Mouse (Mus musculus): ENCODE data around the gene Hagh. TPM values are rescaled to one million over a fixed set of nuclear protein-coding genes. Genes with fewer than 3 reads are reported as not detected.
A peak's percentile ranks its signal among the peaks of the same experiment; 100 is the strongest.

Hagh gene
- 100 to 1,000 TPM; 129 to 143 (median 135) TPM for total RNA-seq (2022)

DNA sequence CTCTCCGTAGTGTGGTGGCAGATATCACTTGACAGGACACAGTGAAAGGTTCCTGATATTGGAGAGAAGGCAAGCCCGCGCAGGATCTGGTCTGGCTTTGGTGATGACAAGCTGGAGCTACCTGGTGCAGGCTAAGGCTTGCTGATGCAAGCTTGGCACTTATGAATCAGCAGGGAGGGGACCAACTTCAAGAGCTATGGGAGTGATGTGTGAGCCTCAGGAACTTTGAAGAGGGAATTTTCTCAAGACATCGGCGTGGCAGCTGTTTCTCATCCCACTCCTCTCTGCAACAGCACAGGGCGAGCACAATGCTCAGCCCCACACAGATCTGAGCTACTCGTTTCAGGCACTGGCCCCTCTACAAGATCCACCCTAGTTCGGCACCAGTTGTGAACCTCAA lies at the start of gene Hagh:
Gene Hagh, plus strand, starts transcription at position 302 of the 400 bp plus-strand sequence.
- DNase-seq (ENCODE audit: low spot score in 2 of 2), result no peak

DNA sequence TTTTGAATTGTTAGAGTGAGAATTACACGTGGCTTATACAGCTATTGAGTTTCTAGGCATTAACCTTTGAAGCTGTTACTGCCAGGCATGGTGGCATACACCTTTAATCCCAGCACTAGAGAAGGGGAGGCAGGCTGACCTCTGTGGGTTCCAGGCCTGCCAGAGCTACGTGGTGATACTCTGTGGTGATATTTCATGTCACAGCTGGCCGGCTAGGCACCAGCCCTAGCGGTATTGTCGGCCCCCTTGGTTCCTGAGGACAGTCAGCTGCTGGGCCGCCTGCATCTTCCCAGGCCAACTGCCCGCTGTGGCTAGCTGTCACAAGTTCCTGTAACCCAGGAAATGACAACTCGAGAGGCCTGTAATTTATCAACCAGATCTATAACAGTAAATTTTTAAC lies 47.8 kb upstream of the Hagh start:
- no peak for DNase-seq (ENCODE audit: low spot score in 2 of 2)

DNA sequence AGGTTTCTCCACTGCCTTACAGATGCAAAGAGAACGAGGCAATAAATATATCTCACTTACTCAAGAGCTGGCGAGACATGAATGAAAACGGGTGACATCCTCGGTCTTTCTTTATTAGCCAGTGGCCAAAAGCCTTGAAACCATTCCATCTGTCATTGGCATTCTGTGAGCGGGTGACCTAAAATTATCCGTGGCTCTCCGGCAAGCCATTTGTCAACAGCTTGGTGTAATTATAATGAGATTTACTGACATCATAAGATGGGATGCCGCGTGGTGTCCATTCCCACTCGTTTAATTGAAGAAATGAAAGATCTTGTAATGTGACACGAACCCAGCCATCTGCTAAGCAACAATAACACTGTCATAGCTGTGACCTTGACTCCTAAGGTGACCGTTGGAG lies 45.2 kb upstream of the Hagh start:
- DNase-seq (ENCODE audit: low spot score in 2 of 2), result no peak

DNA sequence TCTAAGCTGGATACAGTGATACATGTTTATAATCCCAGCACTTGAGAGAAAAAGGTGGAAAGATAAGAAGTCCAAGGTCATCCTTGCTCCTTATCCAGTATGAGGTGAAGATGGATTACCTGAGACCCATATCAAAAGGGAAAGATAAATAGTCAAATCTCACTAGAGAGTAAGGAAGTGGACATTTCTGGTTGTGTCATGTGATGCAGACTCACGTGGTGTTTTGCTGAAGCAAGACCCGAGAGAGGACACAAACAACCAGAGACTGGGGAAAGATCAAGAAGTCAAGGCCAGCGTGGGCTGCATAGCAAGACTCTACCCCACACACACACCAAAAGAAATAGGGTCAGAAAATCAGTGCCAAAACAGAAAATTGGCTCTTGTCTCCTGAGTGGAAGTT lies 43.0 kb upstream of the Hagh start:
- DNase-seq (ENCODE audit: low spot score in 2 of 2), result no peak

DNA sequence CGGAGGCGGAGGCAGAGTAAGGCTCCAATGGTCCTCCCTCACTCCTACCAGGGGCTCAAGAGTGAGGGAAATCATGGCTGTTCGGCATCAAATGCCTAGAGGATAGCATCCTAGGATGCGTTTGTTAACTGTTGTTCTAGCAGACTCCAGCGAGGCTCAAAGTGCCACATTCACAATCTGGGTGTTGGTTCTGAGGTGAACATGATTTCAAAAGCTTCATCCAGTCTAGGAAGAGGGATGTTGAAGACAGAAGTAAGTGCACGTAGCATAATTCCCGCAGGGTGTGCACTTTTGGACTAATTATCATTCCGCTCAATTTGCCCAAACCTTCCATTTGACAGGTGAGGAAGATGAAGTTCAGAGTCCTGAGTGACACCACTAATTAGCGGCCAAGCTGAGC lies 41.7 kb upstream of the Hagh start:
- no peak for DNase-seq (ENCODE audit: low spot score in 2 of 2)

DNA sequence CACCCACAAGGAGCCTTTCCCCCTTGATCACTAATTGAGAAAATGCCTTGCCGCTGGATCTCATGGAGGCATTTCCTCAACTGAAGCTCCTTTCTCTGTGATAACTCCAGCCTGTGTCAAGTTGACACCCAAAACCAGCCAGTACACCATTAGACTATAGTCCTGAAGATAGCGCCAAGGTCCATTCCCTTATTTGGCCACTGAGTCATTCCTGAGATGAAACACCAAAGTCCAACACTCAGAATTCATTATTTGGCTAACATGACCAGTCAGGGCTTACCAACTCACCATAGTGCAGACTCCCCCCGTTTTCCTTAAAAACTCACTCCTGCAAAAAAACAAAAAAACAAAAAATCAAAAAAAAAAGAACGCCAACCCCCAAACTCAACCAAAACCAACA lies 40.5 kb upstream of the Hagh start:
- DNase-seq (ENCODE audit: low spot score in 2 of 2), result no peak

DNA sequence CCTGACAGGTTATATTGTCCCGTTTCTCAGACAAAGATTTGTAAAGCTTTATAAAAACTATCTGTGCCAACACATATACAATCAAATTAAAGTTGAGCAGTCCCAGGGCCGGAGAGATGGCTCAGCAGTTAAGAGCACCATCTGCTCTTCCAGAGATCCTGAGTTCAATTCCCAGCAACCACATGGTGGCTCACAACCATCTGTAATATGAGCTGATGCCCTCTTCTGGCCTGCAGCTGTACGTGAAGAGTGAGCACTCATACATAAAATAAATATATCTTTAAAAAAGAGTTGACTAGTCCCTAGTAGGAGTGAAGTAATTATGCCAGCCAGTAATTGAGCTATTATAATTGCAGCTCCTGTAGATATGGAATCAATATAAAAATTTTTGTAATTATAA lies 39.4 kb upstream of the Hagh start:
- DNase-seq (ENCODE audit: low spot score in 2 of 2), result no peak

DNA sequence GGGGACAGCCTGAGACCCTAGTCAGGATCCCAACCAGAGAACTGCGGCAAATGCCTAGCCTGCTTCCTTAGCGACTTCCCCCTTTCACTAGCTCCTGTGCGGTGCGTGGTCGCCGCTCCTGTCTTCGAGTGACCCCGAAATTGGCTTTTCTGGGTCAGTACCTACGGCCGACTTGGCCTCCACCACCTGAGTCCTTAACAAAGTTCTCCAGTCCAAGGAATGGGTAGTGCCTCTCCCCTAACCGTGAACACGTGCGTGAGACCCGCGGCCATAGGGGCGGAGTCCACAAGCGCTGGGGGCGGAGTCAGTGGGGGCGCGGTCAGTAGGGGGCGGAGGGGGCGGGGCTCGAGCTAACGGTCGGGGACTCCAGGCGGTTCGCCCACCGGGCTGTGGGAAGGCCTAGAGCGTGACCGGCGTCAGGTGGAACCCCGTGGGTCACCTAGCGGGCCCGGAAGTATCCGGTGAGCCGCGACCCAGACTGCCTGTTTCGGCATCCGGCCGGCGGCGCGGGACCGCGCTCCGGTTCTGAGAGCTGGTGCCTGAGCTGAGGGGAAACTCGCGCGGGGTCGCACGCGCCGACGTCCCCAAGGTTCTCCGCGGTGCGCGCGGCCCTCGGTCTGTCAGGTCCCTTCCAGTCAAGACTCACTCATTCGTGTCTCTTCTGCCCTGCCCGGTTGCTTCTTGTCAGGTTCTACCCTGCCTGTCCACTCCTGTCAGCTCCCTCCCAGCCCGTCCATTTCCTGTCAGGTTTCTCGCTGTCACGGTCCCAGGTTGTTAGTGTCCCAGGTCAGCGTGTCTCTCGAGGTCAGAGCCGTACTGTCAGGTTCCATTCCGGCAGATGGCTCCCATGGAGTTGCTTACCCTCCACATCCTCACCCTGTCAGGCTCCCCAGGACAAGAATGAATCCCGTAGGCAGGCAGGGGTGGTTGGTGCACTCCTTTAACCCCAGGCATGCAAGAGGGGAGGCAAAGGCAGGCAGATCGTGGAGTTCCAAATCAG lies 35.7 kb upstream of the Hagh start, which contains the start of gene Meiob:
Gene Meiob, plus strand, starts transcription at position 338 of the 1,000 bp plus-strand sequence.
- DNase-seq (ENCODE audit: low spot score in 2 of 2), result peak in 1 of 2 experiments; percentile 4

DNA sequence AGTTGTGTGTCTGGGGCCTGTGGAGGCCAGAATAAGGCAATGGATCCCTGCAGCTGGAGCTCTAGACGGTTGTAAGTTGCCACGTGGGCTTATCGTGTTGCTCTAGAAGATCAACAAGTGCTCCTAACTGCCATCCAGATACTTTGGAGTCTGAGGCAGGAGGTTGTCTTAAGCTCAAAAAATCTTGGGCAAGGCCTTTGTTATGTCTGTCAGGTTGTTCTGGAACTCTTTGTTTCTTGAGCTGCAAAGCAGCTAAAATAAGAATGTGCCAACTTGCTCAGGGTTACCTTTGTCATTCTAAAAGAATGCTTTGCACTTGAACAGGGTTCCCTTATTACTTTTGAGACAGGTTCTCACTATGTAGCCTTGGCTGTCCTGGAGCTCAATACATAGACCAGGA lies 28.7 kb upstream of the Hagh start:
- DNase-seq (ENCODE audit: low spot score in 2 of 2), result no peak

DNA sequence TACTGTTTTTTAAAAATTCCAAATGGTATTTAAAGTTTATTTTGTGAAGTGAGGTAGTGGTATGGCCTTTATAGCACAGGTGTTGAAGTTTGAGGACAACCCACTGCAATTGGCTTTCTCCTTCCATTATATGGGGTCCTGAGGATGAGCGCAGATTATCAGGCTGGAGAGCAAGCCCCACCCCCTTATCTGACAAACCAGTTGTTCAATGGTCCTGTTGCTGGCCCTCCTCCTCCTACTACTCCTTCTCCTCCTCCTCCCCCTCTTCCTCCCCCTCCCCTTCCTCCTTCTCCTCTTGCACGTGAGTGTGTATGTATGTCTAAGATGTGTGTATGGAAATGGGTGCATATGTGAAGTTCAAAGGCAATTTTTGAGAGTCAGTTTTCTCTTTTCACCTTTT lies 27.7 kb upstream of the Hagh start:
- DNase-seq (ENCODE audit: low spot score in 2 of 2), result no peak

DNA sequence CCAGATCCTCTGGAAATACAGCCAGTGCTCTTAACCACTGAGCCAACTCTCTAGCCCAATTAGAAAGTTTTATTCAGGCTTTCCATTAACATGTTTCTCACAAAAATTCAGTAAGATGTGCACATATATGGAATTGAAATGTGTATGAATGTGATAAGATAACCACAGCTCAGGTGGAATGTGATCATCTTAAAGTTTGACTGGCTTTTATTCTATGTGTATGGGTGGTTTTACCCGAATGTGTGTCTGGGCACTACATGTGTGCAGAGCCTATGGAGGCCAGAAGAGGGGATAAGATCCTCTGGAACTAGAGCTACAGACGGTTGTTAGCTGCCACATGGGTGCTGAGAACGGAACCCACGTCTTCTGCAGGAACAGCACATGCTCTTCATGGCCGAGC lies 24.7 kb upstream of the Hagh start:
- no peak for DNase-seq (ENCODE audit: low spot score in 2 of 2)

DNA sequence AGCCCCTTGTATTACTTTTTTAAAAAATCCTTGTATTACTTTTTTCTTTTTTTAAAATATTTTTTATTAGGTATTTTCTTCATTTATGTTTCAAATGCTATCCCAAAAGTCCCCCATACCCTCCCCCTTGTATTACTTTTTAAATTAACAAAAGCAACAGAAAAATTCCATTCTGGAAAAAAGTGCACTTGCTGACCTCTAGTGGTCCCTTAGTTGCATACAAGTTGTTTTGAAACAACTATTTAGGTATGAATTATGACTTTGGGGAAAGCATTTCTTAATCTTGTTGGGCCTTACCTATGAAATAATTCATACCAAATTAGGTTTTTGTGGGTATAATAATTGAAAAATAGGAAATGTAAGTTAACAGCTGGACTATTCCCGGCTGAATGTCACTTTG lies 22.4 kb upstream of the Hagh start:
- no peak for DNase-seq (ENCODE audit: low spot score in 2 of 2)

DNA sequence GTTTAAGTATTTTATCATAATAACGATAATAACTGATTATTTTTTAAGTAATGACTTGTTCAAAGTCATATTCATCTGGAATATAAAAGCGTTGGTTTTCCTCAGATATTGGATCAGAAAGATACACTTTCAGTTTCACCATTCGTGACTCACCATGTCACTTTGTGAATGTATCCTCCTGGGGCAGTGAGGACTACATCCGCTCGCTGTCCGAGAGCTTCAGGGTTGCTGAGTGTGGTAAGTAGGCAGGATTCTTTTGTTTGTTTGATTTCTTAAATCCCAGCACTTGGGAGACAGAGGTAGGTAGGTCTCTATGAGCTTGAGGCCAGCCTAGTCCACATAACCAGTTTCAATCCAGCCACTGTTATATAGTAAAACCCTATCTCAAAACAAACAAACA lies 21.8 kb upstream of the Hagh start:
- DNase-seq (ENCODE audit: low spot score in 2 of 2), result no peak

DNA sequence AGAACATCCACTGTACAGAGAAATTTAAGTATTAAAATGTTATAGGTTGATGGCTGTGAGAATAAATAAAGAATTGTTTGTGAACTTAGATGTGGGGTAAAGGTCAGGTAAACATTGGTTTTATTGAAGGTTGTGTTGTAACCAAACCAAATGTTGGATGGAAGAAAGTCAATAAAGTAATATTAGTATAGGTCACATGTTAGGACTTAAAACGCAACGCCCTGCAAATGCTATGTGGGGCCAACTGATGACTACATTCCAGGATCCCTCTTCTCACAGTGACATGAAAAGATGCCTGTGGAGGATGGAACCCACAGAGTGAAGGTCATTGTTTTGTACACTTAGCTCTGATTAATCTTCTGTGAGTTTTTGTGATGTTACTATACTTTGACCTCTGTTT lies 20.5 kb upstream of the Hagh start:
- no peak for DNase-seq (ENCODE audit: low spot score in 2 of 2)

DNA sequence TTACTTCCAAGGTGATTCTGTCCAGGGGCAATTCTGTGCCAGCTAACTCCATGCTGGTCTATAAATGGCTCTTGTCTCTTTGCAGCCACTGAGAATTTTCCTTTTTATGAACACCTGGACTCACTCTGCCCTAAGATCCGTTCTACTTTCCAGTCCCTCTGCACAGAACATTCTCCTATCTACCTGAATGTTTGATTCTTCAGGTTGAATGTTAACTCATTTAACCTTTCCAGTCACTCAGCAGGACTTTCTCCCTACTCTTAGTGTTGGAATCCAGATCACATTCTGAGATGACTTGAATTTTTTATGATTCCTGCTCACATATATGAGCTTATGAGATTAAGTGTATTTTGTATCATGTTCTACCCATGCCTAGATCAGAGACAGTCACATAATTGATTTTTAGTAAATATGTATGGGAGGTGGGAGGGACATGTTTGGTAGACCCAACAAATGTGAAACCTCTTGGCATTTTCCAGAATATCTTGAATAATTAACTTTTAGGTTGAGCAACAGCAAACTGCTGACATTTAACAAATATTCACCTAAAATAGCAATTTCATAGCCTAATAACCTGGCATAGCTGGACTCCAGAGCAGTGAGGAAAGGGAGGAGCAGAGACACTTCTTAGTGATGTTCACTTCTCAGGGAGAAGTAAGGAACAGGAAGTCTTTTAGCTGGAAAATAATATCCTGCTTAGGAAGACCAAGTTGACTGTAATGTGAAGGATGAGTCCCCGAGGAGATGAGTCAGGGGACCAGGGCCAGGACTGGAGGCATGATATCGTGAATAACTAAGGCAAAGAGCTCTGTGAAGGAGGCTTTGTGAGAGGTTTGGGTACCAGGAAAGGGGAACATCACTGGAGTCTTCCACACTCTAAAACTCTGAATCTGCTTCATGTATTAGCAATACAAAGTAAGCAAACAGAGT lies 18.3 kb upstream of the Hagh start:
- no peak for DNase-seq (ENCODE audit: low spot score in 2 of 2)

DNA sequence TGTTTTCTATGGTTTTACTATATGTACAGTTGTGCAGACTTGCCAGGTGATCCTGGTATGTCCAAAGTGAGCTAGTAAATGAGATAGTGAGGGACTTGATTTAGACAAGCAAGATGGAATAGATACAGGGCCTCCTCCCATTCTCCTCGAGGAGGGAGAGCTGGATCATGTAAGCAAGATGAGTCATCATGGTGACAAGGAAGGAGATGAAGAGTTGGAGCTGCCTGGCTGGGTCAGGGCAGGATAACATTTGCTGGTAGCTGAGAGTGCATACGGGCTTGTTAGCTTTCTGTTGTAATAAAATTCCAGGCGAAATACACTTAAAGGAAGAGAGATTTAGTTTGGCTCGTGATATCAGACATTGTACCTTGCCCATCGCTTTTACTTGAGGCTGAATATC lies 398 bp downstream of the Hagh start:
- no peak for DNase-seq (ENCODE audit: low spot score in 2 of 2)

DNA sequence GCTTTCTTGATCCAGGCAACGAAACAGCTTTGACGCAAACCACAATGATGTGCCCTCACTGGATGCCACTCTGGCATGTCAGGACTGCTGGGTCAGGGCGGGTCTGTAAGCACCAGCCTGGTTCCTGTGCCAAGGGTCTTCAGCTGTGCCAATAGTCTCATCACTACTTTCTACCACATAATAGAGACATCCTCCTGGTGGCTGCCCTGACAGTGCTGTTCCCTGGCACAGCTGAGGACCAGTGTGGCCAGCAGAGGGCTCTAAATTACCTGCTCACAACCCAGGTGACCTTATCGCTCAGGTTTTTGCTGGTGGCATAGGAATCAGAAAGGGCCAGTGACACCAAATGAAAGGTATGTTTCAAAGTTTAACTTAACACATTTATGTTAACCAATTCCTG lies 1.2 kb downstream of the Hagh start:
- no peak for DNase-seq (ENCODE audit: low spot score in 2 of 2)

DNA sequence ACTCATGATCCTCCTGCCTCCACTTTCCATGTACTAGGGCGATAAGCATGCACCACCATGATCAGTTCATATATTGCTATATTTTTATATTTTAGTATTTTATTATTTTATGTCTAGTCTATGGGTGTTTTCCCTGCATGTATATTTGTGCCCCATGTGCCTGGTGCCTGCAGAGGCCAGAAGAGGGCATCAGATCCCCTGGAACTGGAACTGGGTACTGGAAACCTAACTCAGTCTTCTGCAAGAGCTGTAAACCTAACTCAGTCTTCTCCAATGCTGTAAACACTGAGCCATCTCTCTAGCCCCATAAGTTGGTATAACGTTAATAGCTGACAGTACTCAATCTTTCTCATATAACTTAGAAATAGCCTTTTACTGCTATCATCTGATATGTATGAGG lies 2.7 kb downstream of the Hagh start:
- DNase-seq (ENCODE audit: low spot score in 2 of 2), result no peak

DNA sequence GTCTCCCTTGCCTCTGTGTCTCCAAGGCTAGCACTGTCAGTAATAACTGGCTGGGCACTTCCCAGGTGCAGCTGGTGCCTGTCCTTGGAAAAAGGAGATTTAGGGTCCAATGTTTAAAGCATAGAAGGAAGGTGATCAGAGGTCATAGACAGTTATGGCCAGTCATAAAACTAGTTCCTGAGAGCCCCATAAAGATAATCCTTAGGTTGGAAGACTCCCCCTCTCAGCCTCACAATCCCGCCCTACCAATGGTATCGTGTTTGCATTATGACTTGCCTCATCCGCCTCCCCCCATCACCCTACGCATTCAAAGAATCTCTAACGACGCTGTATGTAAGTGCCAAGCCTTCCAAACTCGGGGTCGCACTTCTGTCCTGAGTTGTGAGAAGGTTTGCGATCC lies 4.6 kb downstream of the Hagh start:
- no peak for DNase-seq (ENCODE audit: low spot score in 2 of 2)

DNA sequence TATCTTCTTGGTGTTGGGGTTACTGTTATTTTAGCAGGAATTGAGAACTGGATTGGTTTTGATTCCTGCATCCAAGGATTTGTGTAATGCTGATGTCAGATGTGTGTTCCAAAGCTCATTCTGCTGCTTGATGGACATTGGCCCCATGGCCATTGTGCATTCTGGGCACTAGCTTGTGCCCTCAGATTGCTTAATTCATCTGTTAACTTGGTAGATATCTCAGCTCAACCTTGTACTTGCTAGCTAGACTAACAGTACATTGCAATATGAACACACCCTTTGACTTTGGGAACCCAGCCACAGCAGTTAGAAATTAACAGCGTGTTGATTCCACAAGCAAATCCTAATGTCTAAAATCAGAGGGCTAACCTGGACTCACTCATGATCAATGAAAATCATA lies 7.4 kb downstream of the Hagh start:
- no peak for DNase-seq (ENCODE audit: low spot score in 2 of 2)

DNA sequence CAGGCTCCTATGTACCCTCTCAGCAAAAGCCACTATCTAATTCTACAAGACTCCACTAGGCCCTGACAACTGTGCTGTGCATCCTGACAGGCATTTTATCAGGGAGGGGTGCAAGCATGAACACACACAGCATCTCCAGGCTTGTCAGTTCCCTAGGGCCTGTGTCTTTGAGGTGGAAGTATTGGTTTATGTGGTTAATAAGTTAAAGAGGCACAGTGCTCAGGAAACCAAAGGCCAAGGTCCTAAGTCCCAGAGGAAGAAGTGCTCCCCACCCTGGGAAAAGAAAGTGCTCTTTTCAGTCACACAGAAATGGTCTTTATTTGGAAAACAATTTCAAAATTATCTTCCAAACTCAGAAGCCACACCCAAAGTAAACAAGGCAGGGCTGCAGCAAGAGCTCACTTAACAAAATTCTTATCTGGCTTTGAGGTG lies 8.7 kb downstream of the Hagh start:
- DNase-seq (ENCODE audit: low spot score in 2 of 2), result no peak

DNA sequence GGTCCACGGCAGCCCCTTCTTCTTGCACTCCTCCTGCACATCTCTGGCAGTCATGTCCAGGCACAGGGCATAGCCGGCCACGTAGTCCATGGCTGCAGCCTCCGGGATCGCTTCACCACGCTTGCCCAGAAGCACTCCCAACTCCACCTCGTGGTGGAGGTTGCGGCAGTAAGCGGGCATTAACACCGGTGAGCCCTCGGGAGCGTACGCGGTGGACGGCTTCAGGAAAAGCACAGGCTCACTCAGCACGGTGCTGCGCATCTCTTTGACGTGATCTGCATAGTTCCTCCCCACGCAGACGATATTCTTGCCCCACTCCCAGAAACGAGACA lies 9.8 kb downstream of the Hagh start:
- no peak for DNase-seq (ENCODE audit: low spot score in 2 of 2)
